Mouse (Mus musculus) heart, embryonic 12.5 days (tissue): ENCODE results near the gene Snx15. TPM values are rescaled to one million over a fixed set of nuclear protein-coding genes. Genes with fewer than 3 reads are reported as not detected.

ENCODE experiments used
- ATAC-seq: fragments of 200-750 bp; cut with Nextera tagmentation; 2 replicates; pipeline ENCODE4 v1.8.0; 2017; ENCODE audit warnings: moderate TSS enrichment, moderate library complexity; ENCODE audit not compliant: insufficient number of reproducible peaks, low FRiP score
- H3K27ac ChIP-seq: fragments of 300-500 bp; sonication (generic); 2 replicates; pipeline ENCODE4 v1.5.1; 2016; ENCODE audit warnings: mild to moderate bottlenecking, moderate library complexity; ENCODE audit not compliant: poor library complexity, severe bottlenecking
- H3K27me3 ChIP-seq: fragments of 300-500 bp; sonication (generic); replicated peaks from 2 replicates; pipeline ENCODE4 v1.6.1; 2016; ENCODE audit warnings: mild to moderate bottlenecking, moderate library complexity
- H3K36me3 ChIP-seq: fragments of 300-500 bp; sonication (generic); 2 replicates; pipeline ENCODE4 v1.6.1; 2016; ENCODE audit warnings: mild to moderate bottlenecking, moderate library complexity
- H3K4me1 ChIP-seq: fragments of 300-500 bp; sonication (generic); replicated peaks from 2 replicates; pipeline ENCODE4 v1.6.1; 2016; ENCODE audit warnings: mild to moderate bottlenecking
- H3K4me2 ChIP-seq: fragments of 300-500 bp; sonication (generic); 2 replicates; pipeline ENCODE4 v1.6.1; 2016; ENCODE audit warnings: mild to moderate bottlenecking, moderate library complexity
- H3K4me3 ChIP-seq: fragments of 300-500 bp; sonication (generic); 2 replicates; pipeline ENCODE4 v1.5.1; 2016; ENCODE audit warnings: mild to moderate bottlenecking
- H3K9ac ChIP-seq: fragments of 300-500 bp; sonication (generic); 2 replicates; pipeline ENCODE4 v1.6.1; 2016; ENCODE audit warnings: mild to moderate bottlenecking, moderate library complexity
- H3K9me3 ChIP-seq: fragments of 300-500 bp; sonication (generic); replicated peaks from 2 replicates; pipeline ENCODE4 v1.6.1; 2016; ENCODE audit warnings: mild to moderate bottlenecking, moderate library complexity
- WGBS: fragments of 180-500 bp; shearing (Covaris S2); methylation state at CpG from one replicate; pipeline ENCODE4 v1.1.7; 2016; 5-methylcytosine and 5-hydroxymethylcytosine counted together
- polyA plus RNA-seq: library from polyadenylated mRNA; unstranded; fragments of >200 nt; fragmentation: Nextera tagmentation; extraction: Ambion mirVana; gene quantifications from 2 replicates; pipeline ENCODE4 v1.2.1, GENCODE M21; 2016

The Snx15 gene
- polyA plus RNA-seq, 1 experiment from 2014 or later: 20.9 TPM

- peak overlapping the region; percentile 92 for H3K27ac ChIP-seq
- 2% methylated on average over 8 of the region's 8 CpGs for WGBS
- peak; percentile 1; the same call in 1 of the 2 replicates for ATAC-seq
These were observed 9.4 kb downstream of the Snx15 start for GRCm38 (mm10) chr19:6118677-6119185.

GRCm38 (mm10) chr19:6117986-6118676 is 10.0 kb downstream of the Snx15 start, which contains the start of gene Sac3d1:
Gene Sac3d1, minus strand, starts transcription at chr19:6118650.
- WGBS: under 1% methylated on average over 77 of the region's 77 CpGs
- peak; percentile 85 for ATAC-seq
- H3K27me3 ChIP-seq: no peaks in the 10 kb centered on the region

More at GRCm38 (mm10) chr19:6118677-6119185, 9.4 kb downstream of the Snx15 start:
- Histone ChIP-seq H3K4me2 (peak overlapping the region; percentile 77), H3K27me3 (no peaks in the 10 kb centered on the region), H3K9ac (peak overlapping the region; percentile 86), H3K4me3 (peak overlapping the region; percentile 70), H3K9me3 (no peaks in the 10 kb centered on the region), H3K36me3 (peaks cover 39% of the 10 kb centered on the region), H3K4me1 (peaks cover 25% of the 10 kb centered on the region)

GRCm38 (mm10) chr19:6117346-6117985 is 10.6 kb downstream of the Snx15 start:
- H3K4me3 ChIP-seq: peak overlapping the region; percentile 70
- H3K27me3 ChIP-seq: no peaks in the 10 kb centered on the region
- peak overlapping the region; percentile 86 for H3K9ac ChIP-seq
- H3K9me3 ChIP-seq: no peaks in the 10 kb centered on the region
- H3K27ac ChIP-seq: peak overlapping the region; percentile 92
- no peak for ATAC-seq
- peak overlapping the region; percentile 77 for H3K4me2 ChIP-seq
- H3K36me3 ChIP-seq: peaks cover 42% of the 10 kb centered on the region
- peaks cover 25% of the 10 kb centered on the region for H3K4me1 ChIP-seq
- 5% methylated on average over 32 of the region's 32 CpGs for WGBS

More at GRCm38 (mm10) chr19:6117986-6118676, 10.0 kb downstream of the Snx15 start, which contains the start of gene Sac3d1:
- H3K27ac ChIP-seq: peak within 1 kb of the TSS; percentile 92
- peak within 1 kb of the TSS; percentile 70 for H3K4me3 ChIP-seq
- peaks cover 38% of the 10 kb centered on the region for H3K36me3 ChIP-seq
- H3K4me2 ChIP-seq: peak within 1 kb of the TSS; percentile 77
- H3K9me3 ChIP-seq: no peaks in the 10 kb centered on the region
- peaks cover 25% of the 10 kb centered on the region for H3K4me1 ChIP-seq
- H3K9ac ChIP-seq: peak within 1 kb of the TSS; percentile 86

- ATAC-seq: no peak
- Histone ChIP-seq H3K9me3 (no peaks in the 10 kb centered on the region), H3K27me3 (no peaks in the 10 kb centered on the region), H3K9ac (0 out of 2 replicates have a peak overlapping the region, but pooled peaks have one; percentile 49), H3K27ac (no peak overlapping the region), H3K4me1 (peaks cover 20% of the 10 kb centered on the region), H3K4me2 (peak overlapping the region; percentile 77), H3K4me3 (0 out of 2 replicates have a peak overlapping the region, but pooled peaks have one; percentile 70), H3K36me3 (peaks cover 41% of the 10 kb centered on the region)
- 86% methylated on average over 15 of the region's 15 CpGs for WGBS
These were observed 11.8 kb downstream of the Snx15 start for GRCm38 (mm10) chr19:6116113-6116850.

- WGBS: 70% methylated on average over 6 of the region's 6 CpGs
- ATAC-seq: no peak
These were observed 15.0 kb downstream of the Snx15 start for GRCm38 (mm10) chr19:6113116-6113515.

GRCm38 (mm10) chr19:6105586-6105985 is 22.5 kb downstream of the Snx15 start, which contains the start of gene Naaladl1:
Gene Naaladl1, plus strand, starts transcription at chr19:6105782.
- 82% methylated on average over 7 of the region's 7 CpGs for WGBS
- Histone ChIP-seq H3K27ac (no peak within 1 kb of the TSS), H3K4me3 (no peak within 1 kb of the TSS), H3K4me2 (no peak within 1 kb of the TSS), H3K27me3 (no peaks in the 10 kb centered on the region), H3K9ac (no peak within 1 kb of the TSS; the same call in 1 of the 2 replicates), H3K36me3 (no peaks in the 10 kb centered on the region), H3K9me3 (no peaks in the 10 kb centered on the region), H3K4me1 (no peaks in the 10 kb centered on the region)
- no peak for ATAC-seq

More at GRCm38 (mm10) chr19:6113116-6113515, 15.0 kb downstream of the Snx15 start:
- Histone ChIP-seq H3K4me3 (no peak overlapping the region), H3K27me3 (no peaks in the 10 kb centered on the region), H3K4me1 (peaks cover 15% of the 10 kb centered on the region), H3K36me3 (peaks cover 32% of the 10 kb centered on the region), H3K9me3 (no peaks in the 10 kb centered on the region), H3K4me2 (no peak overlapping the region), H3K9ac (no peak overlapping the region), H3K27ac (no peak overlapping the region)

- Histone ChIP-seq H3K4me1 (no peaks in the 10 kb centered on the region), H3K9me3 (no peaks in the 10 kb centered on the region), H3K4me3 (no peak overlapping the region), H3K4me2 (no peak overlapping the region), H3K27ac (no peak overlapping the region), H3K36me3 (peaks cover 4% of the 10 kb centered on the region; the same call in 1 of the 2 replicates), H3K27me3 (no peaks in the 10 kb centered on the region), H3K9ac (no peak overlapping the region)
- no peak for ATAC-seq
- WGBS: 50% methylated on average over 4 of the region's 4 CpGs
These were observed 23.6 kb downstream of the Snx15 start for GRCm38 (mm10) chr19:6104476-6104875.

GRCm38 (mm10) chr19:6102169-6102853 is 25.8 kb downstream of the Snx15 start:
- H3K4me2 ChIP-seq: no peak overlapping the region

GRCm38 (mm10) chr19:6101186-6101585 is 26.9 kb downstream of the Snx15 start:
- no peaks in the 10 kb centered on the region for H3K27me3 ChIP-seq
- WGBS: 77% methylated on average over 6 of the region's 6 CpGs
- no peaks in the 10 kb centered on the region for H3K9me3 ChIP-seq
- H3K36me3 ChIP-seq: peaks cover 10% of the 10 kb centered on the region
- no peaks in the 10 kb centered on the region for H3K4me1 ChIP-seq
- no peak overlapping the region for H3K9ac ChIP-seq
- no peak overlapping the region for H3K4me2 ChIP-seq
- no peak overlapping the region for H3K4me3 ChIP-seq
- H3K27ac ChIP-seq: no peak overlapping the region
- no peak for ATAC-seq

More at GRCm38 (mm10) chr19:6102169-6102853, 25.8 kb downstream of the Snx15 start:
- 78% methylated on average over 6 of the region's 6 CpGs for WGBS
- Histone ChIP-seq H3K9ac (no peak overlapping the region), H3K9me3 (no peaks in the 10 kb centered on the region), H3K4me1 (no peaks in the 10 kb centered on the region), H3K4me3 (no peak overlapping the region), H3K36me3 (peaks cover 10% of the 10 kb centered on the region), H3K27me3 (no peaks in the 10 kb centered on the region), H3K27ac (no peak overlapping the region)
- no peak; the same call in 1 of the 2 replicates for ATAC-seq

GRCm38 (mm10) chr19:6097847-6098246 is 30.3 kb downstream of the Snx15 start:
- Histone ChIP-seq H3K4me1 (no peaks in the 10 kb centered on the region), H3K4me2 (no peak overlapping the region), H3K36me3 (peaks cover 34% of the 10 kb centered on the region), H3K9ac (no peak overlapping the region), H3K9me3 (no peaks in the 10 kb centered on the region), H3K27ac (no peak overlapping the region), H3K4me3 (no peak overlapping the region), H3K27me3 (no peaks in the 10 kb centered on the region)
- 81% methylated on average over 3 of the region's 3 CpGs for whole genome bisulfite sequencing
- no peak for ATAC-seq
